Mouse (Mus musculus) heart, adult 9 months (tissue): ENCODE data around the gene Pan3.
"Not testable (repeated sequence)": the region's sequence is repeated elsewhere in the genome, so short reads cannot be mapped to it uniquely, and the experiment has no call there.

Source experiments
- DNase-seq, 2 experiments: peaks; one replicate each; pipeline ENCODE4 v3.0.0; 2022; ENCODE audit warnings: low spot score in 2 of 2

The Pan3 gene

DNA sequence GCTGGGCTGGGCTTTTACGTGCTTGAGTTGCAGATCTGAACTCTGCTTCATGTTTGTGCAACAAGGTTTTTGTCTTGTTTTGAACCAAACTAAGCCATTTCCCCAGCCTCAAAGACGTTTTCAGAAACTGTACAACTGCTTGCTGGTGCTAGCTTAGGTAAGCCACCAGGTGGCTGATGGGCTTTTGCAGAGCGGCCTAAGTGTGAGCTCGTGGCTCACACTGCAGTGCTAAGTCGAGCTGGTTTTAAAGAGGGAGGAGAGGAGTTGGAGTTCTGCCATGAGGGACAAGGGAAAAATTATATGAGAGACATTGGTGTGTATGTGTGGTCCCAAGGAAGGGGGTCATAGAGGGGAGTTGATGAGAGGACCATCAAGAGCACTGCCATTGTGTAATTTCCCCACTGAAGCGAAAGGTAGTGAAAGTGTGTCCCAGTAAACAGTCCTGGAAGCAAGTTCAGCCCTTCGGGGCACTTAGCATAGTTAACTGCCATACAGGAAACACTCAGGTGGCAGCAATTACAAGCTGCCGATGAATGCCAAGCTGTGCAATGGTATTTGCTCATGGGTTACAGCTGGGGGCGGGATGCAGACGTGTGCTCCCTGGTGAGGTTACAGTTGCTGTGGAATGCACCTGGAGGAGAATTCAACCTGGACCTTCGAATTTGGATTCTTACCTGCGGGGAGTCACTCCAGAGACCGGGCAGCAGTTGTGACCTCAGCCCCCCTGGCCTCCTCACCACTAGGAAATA lies 122.1 kb downstream of the Pan3 start:
- no peak for DNase-seq

GRCm38 (mm10) chr5:147557641-147558040 lies 127.7 kb downstream of the Pan3 start:
- not testable (repeated sequence) for DNase-seq

DNA sequence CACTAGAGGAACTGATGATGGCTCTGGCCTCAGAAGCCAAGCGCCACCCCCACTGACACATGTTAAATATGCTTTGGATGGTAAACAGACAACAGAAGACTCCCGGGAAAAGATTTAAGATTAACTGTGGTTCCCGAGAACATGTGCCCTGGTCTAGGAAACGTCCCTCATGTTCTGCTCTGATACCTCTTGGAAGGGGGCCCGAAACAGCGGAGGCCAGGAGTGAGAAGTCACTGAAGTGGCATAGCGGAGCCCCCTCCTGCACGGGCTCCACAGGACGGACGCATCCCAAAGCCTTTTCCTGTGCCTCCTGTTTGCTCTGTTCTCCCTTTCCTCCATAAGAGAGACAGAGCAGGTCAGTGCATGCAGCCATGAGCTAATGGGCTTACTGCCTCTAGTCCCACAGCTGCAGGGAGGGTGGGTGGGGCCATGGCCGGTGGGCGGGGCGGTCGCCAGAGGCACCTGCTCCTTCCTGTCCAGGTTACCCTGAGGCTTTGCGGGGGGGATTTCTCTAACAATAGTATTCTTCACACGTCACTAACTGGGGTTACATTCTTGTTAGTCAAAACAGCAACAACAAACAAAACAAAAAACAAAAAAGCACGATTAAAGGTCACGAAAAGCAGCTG lies 133.7 kb downstream of the Pan3 start:
- no peak for DNase-seq

DNA sequence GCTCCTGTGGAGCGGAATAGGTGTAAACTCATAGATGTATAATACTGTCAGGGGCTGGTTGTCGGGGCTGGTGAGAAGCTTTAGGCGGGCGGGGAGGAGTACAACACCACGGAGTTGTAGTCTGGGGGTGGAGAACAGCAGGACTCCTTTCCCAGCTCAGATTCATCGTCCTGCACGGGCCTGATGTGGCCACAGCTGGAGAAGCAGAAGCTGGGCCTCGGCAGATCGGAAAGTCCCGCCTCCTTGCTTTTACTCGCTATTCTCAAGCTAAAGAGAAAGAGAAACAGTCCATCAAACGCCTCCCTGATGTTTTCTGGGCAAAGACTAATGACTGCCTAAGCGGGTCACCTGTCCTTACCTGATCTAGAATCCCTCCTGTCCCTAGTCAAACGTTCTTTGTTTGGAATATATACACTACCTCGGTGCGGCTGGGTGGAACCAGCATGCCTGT lies 134.2 kb downstream of the Pan3 start:
- DNase-seq, result no peak

DNA sequence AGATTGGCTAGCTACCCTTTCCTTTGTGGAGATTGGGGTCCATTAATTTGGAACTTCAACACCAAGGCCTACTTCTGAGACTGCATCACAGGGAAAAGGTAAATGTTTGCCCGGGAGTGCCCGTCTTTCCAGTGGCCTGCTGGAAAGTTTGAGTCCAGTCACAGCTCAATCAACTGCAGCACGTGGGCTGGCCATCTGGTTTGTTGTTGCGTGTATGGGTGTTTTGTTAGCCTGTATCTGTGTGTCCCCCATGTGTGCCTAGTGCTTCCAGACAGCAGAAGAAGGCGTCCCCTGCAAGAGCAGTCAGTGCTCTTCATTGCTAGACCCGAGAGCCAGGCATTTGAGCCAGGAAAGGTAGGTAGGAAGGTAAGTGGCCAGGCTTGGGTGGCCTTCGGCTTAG lies 135.5 kb downstream of the Pan3 start:
- no peak for DNase-seq

- DNase-seq, result no peak
Observed at GRCm38 (mm10) chr5:147566335-147566734, 136.4 kb downstream of the Pan3 start.

DNA sequence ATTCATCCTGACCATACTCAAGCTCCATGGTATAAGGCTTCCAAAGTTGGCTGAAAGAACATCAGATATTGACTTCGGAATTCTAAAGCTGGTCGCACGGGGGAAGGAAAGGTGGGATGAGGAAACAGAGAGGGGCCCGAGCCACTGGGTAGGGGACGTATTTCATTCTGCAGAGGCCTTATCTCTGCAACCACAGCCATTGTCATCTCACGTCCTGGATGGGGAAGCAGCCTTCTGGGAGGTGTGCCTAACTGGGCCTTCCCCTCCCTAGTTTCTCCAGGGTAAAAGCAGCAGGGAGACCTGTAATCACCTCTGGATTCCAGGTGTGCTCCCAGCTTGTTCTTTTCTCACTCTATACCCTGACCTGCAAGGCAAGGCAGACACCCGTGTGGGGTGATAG lies 142.7 kb downstream of the Pan3 start:
- DNase-seq, result no peak

DNA sequence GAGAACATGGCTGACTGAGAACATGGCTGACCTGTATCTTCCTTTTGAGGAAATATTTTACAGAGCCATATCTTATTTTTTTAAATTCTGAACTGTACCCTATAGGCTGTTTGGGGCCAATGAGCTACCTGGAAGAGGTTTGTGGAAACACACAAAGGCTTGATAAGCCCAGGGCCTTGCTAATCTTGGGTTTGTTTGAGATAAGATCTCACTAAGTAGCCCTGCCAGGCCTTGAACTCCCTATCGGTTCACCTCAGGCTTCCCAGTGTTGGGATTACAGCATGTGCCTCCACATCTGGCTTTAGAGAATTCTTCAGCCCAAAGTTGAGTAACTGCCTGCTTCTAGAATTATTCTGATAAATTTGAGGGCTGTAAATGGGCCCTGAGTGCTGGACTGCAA lies 143.6 kb downstream of the Pan3 start:
- no peak for DNase-seq

GRCm38 (mm10) chr5:147574517-147574916 lies 144.6 kb downstream of the Pan3 start:
- DNase-seq, result peak; percentile 59 to 70

DNA sequence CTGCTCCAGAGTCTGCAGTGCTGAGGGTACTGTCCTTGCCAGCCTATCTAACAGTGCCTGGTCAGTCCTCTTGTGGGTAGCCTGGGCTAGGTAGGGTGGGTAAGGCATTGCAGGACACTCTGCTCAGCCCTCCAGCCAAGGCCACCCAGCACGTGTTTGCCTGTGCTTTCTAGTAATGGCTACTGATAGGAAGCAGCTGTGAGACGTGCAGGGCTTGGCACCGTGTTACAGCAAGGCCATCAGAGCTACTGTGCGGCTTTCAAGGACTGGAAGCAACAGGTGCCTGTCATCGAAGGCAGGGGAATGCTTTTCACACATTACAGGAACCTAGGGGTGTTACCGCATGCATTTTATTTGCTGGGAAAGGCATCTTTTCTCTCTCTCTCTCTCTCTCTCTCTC lies 147.0 kb downstream of the Pan3 start:
- DNase-seq, result no peak

DNA sequence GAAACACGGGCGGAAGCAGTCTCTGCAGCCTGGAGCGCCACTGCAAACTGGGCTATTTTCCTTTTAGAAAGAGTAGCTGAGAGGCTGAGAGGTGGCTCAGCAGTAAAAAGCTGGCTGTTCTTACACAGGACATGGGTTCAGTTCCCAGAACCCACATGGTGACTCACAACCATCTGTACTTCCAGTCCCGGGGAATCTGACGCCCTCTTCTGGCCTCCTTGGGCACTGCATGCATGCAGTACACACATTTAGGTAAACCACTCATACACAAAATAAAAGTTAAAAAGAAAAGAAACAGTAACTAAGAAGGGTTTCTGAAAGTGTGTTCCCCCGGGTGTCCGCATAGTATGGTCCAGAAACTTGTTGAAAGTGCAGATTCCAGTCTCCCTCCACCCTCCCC lies 149.2 kb downstream of the Pan3 start:
- no peak for DNase-seq

GRCm38 (mm10) chr5:147579691-147580090 lies 149.7 kb downstream of the Pan3 start:
- DNase-seq, result peak; percentile 73 to 85

DNA sequence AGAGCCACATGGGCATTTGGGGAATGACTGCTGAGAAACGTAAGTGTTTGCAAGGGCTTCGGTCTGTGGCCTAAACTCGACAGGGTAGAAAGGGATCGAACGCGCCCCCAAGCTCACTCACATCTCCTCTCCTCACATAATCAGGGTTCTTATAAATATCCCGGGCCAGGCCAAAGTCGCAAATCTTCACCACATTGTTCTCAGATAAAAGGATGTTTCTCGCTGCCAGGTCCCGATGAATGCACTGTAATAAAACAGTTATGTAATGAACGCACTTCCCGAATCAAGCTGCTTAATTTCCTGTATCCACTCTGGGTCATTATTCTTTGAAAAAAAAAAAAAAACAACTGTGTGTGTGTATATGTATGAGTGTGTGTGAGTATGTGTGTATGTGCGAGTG lies 150.2 kb downstream of the Pan3 start:
- peak; percentile 36 to 66 for DNase-seq

DNA sequence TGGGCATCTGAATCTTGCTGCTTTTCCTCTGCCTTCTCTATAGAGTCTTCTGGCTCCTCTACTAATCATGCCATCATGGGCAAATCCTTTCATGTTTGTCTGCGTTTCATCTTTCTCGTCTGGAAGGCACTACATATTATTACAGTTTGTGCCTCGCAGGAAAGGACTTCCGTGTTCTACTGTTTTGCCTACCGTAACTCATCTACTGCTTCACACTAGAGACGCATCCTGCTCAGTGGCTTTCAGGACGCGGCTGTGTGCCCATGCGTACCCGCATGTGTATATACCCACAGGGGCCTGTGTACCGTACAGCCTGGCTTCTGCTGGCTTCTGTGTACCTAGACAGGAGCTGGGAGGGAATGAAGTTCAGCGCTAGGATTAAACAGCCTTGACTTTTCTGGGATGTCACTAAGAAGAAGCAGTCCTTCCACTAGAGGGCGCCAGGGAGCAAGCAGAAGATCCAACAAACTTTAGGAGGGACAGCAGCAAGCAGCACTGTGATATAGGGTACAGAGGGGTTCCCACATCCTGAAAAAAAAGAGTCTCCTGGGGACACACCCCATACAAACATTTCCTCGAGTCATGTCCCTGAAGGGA lies 153.8 kb downstream of the Pan3 start:
- peak; percentile 46 to 72 for DNase-seq

DNA sequence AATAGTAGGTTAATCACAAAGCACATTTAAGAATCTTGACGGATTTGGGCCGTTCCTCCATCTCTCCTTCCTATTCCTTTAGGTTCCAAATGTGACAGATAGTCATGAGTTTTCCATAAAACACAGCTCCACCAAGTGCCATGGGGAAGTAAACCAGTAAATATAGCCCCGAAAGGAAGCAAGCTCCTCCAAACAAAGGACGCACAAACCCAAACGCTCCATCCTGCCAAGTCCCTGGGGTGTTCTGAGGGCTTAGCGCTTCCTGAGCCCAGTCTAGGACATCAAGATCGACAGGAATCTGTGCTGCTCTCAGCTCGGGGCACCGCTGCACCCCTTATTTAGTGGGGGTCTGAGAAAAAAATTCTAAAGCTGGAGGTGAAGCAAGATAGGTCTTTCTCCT lies 154.7 kb downstream of the Pan3 start:
- DNase-seq, result peak; percentile 39 to 58

DNA sequence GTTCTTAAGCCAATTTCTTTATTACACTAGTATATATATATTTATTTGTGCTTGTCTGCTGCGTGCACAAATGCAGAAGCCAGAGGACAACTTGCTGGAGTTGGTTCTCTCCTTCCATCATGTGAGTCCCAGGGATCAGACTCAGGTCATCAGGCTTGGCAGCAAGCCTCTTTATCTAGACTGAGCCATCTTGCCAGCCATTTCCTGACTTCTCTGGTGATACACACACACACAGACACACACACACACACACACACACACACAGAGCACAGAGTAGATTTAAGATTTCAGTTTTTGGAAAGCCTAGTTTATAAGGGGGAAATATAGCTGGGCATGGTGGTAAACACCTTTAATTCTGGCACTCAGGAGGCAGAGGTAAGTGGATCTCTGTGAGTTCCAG lies 155.1 kb downstream of the Pan3 start:
- DNase-seq, result no peak

- peak; percentile 24 to 52 for DNase-seq
Observed at GRCm38 (mm10) chr5:147589814-147590213, 159.9 kb downstream of the Pan3 start.

DNA sequence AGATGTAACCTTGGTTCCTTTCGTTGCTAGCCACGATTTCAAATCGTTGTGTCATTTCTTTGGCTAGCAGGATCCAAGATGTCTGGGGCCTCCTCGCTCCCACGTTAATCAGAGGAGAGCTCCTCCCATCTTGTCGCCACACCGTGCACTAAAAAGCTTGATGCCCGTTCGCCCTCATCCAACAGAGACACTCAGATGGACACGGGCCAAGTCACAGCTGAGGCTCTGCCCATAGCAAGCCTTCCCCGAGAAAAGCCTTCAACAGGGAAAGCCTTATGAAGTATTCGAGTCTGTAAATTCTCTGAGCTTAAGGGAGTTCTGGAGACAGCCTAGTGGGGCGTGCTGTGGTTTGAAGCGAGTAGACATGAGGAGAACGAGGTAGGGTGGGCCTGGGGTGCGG lies 167.9 kb downstream of the Pan3 start:
- no peak for DNase-seq
